Mouse (Mus musculus): Measurements from ENCODE around the gene Srp54c. TPM values are rescaled to one million over a fixed set of nuclear protein-coding genes. Genes with fewer than 3 reads are reported as not detected.
A peak's percentile ranks its signal among the peaks of the same experiment; 100 is the strongest.
"Not testable (repeated sequence)": the region's sequence is repeated elsewhere in the genome, so short reads cannot be mapped to it uniquely, and the experiment has no call there.

Gene Srp54c
- 94.8 and 98.0 TPM in 2 replicates for total RNA-seq (2017)

- peak; percentile 91 for ATAC-seq (replicated peaks; ENCODE audit: low read depth, poor library complexity, severe bottlenecking)
Observed at GRCm38 (mm10) chr12:55229626-55230519, at the start of gene Srp54c. TSS of gene Srp54c (plus strand) at chr12:55230168.

- peak; percentile 91 for ATAC-seq (replicated peaks; ENCODE audit: low read depth, poor library complexity, severe bottlenecking)
Observed at GRCm38 (mm10) chr12:55187686-55188085, 42.3 kb upstream of the Srp54c start.

GRCm38 (mm10) chr12:55189127-55189526, 40.8 kb upstream of the Srp54c start:
- not testable (repeated sequence) for ATAC-seq (replicated peaks; ENCODE audit: low read depth, poor library complexity, severe bottlenecking)

GRCm38 (mm10) chr12:55199306-55199705, 30.7 kb upstream of the Srp54c start, which contains the start of gene 1700047I17Rik2:
TSS of gene 1700047I17Rik2 (plus strand) at chr12:55199592.
- ATAC-seq (replicated peaks; ENCODE audit: low read depth, poor library complexity, severe bottlenecking) = peak; percentile 86

- peak; percentile 61 for ATAC-seq (replicated peaks; ENCODE audit: low read depth, poor library complexity, severe bottlenecking)
Observed at GRCm38 (mm10) chr12:55199799-55200198, 30.2 kb upstream of the Srp54c start.

- ATAC-seq (replicated peaks; ENCODE audit: low read depth, poor library complexity, severe bottlenecking) = not testable (repeated sequence)
Observed at GRCm38 (mm10) chr12:55212944-55213343, 17.0 kb upstream of the Srp54c start.

GRCm38 (mm10) chr12:55230520-55230861, 523 bp downstream of the Srp54c start:
- peak; percentile 50 for ATAC-seq (replicated peaks; ENCODE audit: low read depth, poor library complexity, severe bottlenecking)

- not testable (repeated sequence) for ATAC-seq (replicated peaks; ENCODE audit: low read depth, poor library complexity, severe bottlenecking)
Observed at GRCm38 (mm10) chr12:55242243-55242642, 12.3 kb downstream of the Srp54c start.

GRCm38 (mm10) chr12:55261950-55262349, 32.0 kb downstream of the Srp54c start:
- peak; percentile 94 for ATAC-seq (replicated peaks; ENCODE audit: low read depth, poor library complexity, severe bottlenecking)

- not testable (repeated sequence) for ATAC-seq (replicated peaks; ENCODE audit: low read depth, poor library complexity, severe bottlenecking)
Observed at GRCm38 (mm10) chr12:55263385-55263784, 33.4 kb downstream of the Srp54c start.

GRCm38 (mm10) chr12:55272243-55272642, 42.3 kb downstream of the Srp54c start:
- ATAC-seq (replicated peaks; ENCODE audit: low read depth, poor library complexity, severe bottlenecking) = no peak; the same call in 1 of the 2 replicates

GRCm38 (mm10) chr12:55277583-55277982, 47.6 kb downstream of the Srp54c start:
- not testable (repeated sequence) for ATAC-seq (replicated peaks; ENCODE audit: low read depth, poor library complexity, severe bottlenecking)

- no peak for ATAC-seq (replicated peaks; ENCODE audit: low read depth, poor library complexity, severe bottlenecking)
Observed at GRCm38 (mm10) chr12:55298112-55298511, 68.1 kb downstream of the Srp54c start.

- ATAC-seq (replicated peaks; ENCODE audit: low read depth, poor library complexity, severe bottlenecking) = peak; percentile 16; the same call in 1 of the 2 replicates
Observed at GRCm38 (mm10) chr12:55299336-55299735, 69.4 kb downstream of the Srp54c start, which contains the start of gene 1110008L16Rik. TSS of gene 1110008L16Rik (plus strand) at chr12:55299577.

- no peak for ATAC-seq (replicated peaks; ENCODE audit: low read depth, poor library complexity, severe bottlenecking)
Observed at GRCm38 (mm10) chr12:55300820-55301351, 70.9 kb downstream of the Srp54c start.

- ATAC-seq (replicated peaks; ENCODE audit: low read depth, poor library complexity, severe bottlenecking) = peak; percentile 20; the same call in 1 of the 2 replicates
Observed at GRCm38 (mm10) chr12:55301472-55302300, 71.7 kb downstream of the Srp54c start.

GRCm38 (mm10) chr12:55302485-55303441, 72.8 kb downstream of the Srp54c start, which contains the start of gene Ppp2r3c:
TSS of gene Ppp2r3c (minus strand) at chr12:55302998.
- ATAC-seq (replicated peaks; ENCODE audit: low read depth, poor library complexity, severe bottlenecking) = peak; percentile 90

- no peak for ATAC-seq (replicated peaks; ENCODE audit: low read depth, poor library complexity, severe bottlenecking)
Observed at GRCm38 (mm10) chr12:55306371-55306770, 76.4 kb downstream of the Srp54c start.

GRCm38 (mm10) chr12:55307566-55307965, 77.6 kb downstream of the Srp54c start:
- no peak for ATAC-seq (replicated peaks; ENCODE audit: low read depth, poor library complexity, severe bottlenecking)
